Mouse (Mus musculus) ES-E14 (cell line): ENCODE measurements around the gene Plekhg5. TPM values are rescaled to one million over a fixed set of nuclear protein-coding genes. Genes with fewer than 3 reads are reported as not detected.

ENCODE experiments used
- DNase-seq: peaks from one replicate; pipeline ENCODE4 v3.0.0-alpha.2; 2013; ENCODE audit warnings: low read depth, low spot score
- H3K27ac ChIP-seq: 2 replicates; pipeline ENCODE4 v1.5.1; 2012; ENCODE audit warnings: low read depth, mild to moderate bottlenecking, low read length, moderate library complexity, mixed read lengths; ENCODE audit not compliant: poor library complexity, insufficient read depth, severe bottlenecking
- H3K36me3 ChIP-seq: 2 replicates; pipeline ENCODE4 v1.6.1; 2012; ENCODE audit warnings: mild to moderate bottlenecking, low read length, moderate library complexity, mixed read lengths; ENCODE audit not compliant: control insufficient read depth, poor library complexity, insufficient read depth, severe bottlenecking
- H3K4me1 ChIP-seq, 2 experiments: fragments of 150-350 bp in 1 of 2; sonication (generic) in 1 of 2; 2 replicates each; pipeline ENCODE4 v1.6.1; 2012; ENCODE audit warnings: low read length in 2 of 2, mild to moderate bottlenecking in 1 of 2, mixed read lengths in 1 of 2; ENCODE audit not compliant: control insufficient read depth in 2 of 2, insufficient read depth in 2 of 2, poor library complexity in 1 of 2
- H3K4me3 ChIP-seq, 2 experiments: fragments of 150-350 bp in 1 of 2; sonication (generic) in 1 of 2; 2 replicates each; pipeline ENCODE4 v1.5.1; 2012; ENCODE audit warnings: low read length in 2 of 2, low read depth in 1 of 2, mild to moderate bottlenecking in 1 of 2, mixed read lengths in 1 of 2; ENCODE audit not compliant: insufficient read depth in 1 of 2, poor library complexity in 1 of 2, severe bottlenecking in 1 of 2
- H3K9ac ChIP-seq: 2 replicates; pipeline ENCODE4 v1.6.1; 2012; ENCODE audit warnings: low read depth, mild to moderate bottlenecking, low read length, mixed read lengths; ENCODE audit not compliant: poor library complexity, insufficient read depth, severe bottlenecking
- H3K9me3 ChIP-seq: fragments of 150-350 bp; sonication (generic); 2 replicates; pipeline ENCODE4 v1.6.1; 2012; ENCODE audit warnings: low read depth, mild to moderate bottlenecking, low read length; ENCODE audit not compliant: control insufficient read depth, insufficient read depth
- CHD2 ChIP-seq: IDR thresholded peaks from 2 replicates; pipeline ENCODE4 v1.6.1; 2014; ENCODE audit warnings: mild to moderate bottlenecking, low read depth, low read length, inconsistent platforms
- HCFC1 ChIP-seq: IDR thresholded peaks from 2 replicates; pipeline ENCODE4 v1.6.1; 2012; ENCODE audit warnings: low read length, inconsistent platforms, borderline replicate concordance; ENCODE audit not compliant: insufficient read depth
- MAFK ChIP-seq: IDR thresholded peaks from 2 replicates; pipeline ENCODE4 v1.6.1; 2014; ENCODE audit warnings: mild to moderate bottlenecking, low read depth, low read length, inconsistent platforms; ENCODE audit not compliant: insufficient read depth
- ZC3H11A ChIP-seq: IDR thresholded peaks from 2 replicates; pipeline ENCODE4 v1.6.1; 2012; ENCODE audit warnings: low read depth, mild to moderate bottlenecking, inconsistent platforms, low read length, borderline replicate concordance
- ZNF384 ChIP-seq: IDR thresholded peaks from 2 replicates; pipeline ENCODE4 v1.6.1; 2012; ENCODE audit warnings: low read depth, low read length, inconsistent platforms
- in situ Hi-C, 2 experiments: fragments of 600-800 bp; cut with MboI; formaldehyde crosslinking; loops; one replicate each; pipeline ENCODE4 v1.15.1; 2025; ENCODE audit warnings: low sequenced_read_pairs in 2 of 2, inconsistent platforms in 1 of 2; ENCODE audit not compliant: unreplicated experiment in 2 of 2
- total RNA-seq: library from RNA; depleted of rRNA; stranded (reverse); fragments of 300-350 nt; gene quantifications from 2 replicates; pipeline ENCODE4 v1.2.3, GENCODE M21; 2012

Gene Plekhg5
- total RNA-seq, 1 experiment: 37.3 TPM

- Histone ChIP-seq H3K9me3 (no peaks in the 10 kb centered on the region), H3K4me3 (no peak overlapping the region), H3K27ac (no peak overlapping the region), H3K4me1 (peaks cover 0 to 21% of the 10 kb centered on the region in 2 experiments; a peak in 1 of 4 replicates), H3K36me3 (no peaks in the 10 kb centered on the region), H3K9ac (no peak overlapping the region)
- no peak for DNase-seq
- TF ChIP-seq HCFC1 (no peak), ZC3H11A (no peak), ZNF384 (no peak)
- in situ Hi-C loops: no loop called here
Measured at GRCm38 (mm10) chr4:152136876-152137250, 64.6 kb downstream of the Plekhg5 start.

- H3K27ac ChIP-seq: no peak overlapping the region
- peak overlapping the region; percentile 76 to 95 for H3K4me3 ChIP-seq
- no peaks in the 10 kb centered on the region for H3K36me3 ChIP-seq
- H3K4me1 ChIP-seq: peaks cover 0 to 17% of the 10 kb centered on the region in 2 experiments; a peak in 1 of 4 replicates
- TF ChIP-seq HCFC1 (no peak), ZC3H11A (0 out of 2 replicates have a peak, but pooled peaks have one; percentile 10)
- H3K9me3 ChIP-seq: no peaks in the 10 kb centered on the region
- peak; percentile 77 for DNase-seq
- no peak overlapping the region for H3K9ac ChIP-seq
- in situ Hi-C loops: no loop called here
Measured at GRCm38 (mm10) chr4:152138497-152139260, 66.4 kb downstream of the Plekhg5 start.

GRCm38 (mm10) chr4:152140441-152140840 lies 68.1 kb downstream of the Plekhg5 start:
- DNase-seq: no peak
- H3K36me3 ChIP-seq: no peaks in the 10 kb centered on the region
- H3K4me1 ChIP-seq: peaks cover 0 to 10% of the 10 kb centered on the region in 2 experiments; a peak in 1 of 4 replicates
- TF ChIP-seq ZC3H11A (no peak; the same call in 1 of the 2 replicates), MAFK (no peak), CHD2 (no peak), HCFC1 (no peak), ZNF384 (no peak)
- H3K9me3 ChIP-seq: no peaks in the 10 kb centered on the region
- H3K27ac ChIP-seq: no peak overlapping the region
- no peak overlapping the region for H3K4me3 ChIP-seq
- in situ Hi-C loops: no loop called here
- no peak overlapping the region for H3K9ac ChIP-seq

- Histone ChIP-seq H3K4me1 (peaks cover 0 to 4% of the 10 kb centered on the region in 2 experiments; a peak in 1 of 4 replicates), H3K36me3 (no peaks in the 10 kb centered on the region), H3K9ac (no peak overlapping the region), H3K27ac (no peak overlapping the region), H3K9me3 (no peaks in the 10 kb centered on the region), H3K4me3 (no peak overlapping the region)
- TF ChIP-seq MAFK (no peak), ZC3H11A (no peak), CHD2 (no peak), ZNF384 (no peak), HCFC1 (no peak)
- DNase-seq: no peak
- in situ Hi-C loops: no loop called here
Measured at GRCm38 (mm10) chr4:152141521-152142135, 69.3 kb downstream of the Plekhg5 start.

GRCm38 (mm10) chr4:152143632-152144031 lies 71.3 kb downstream of the Plekhg5 start:
- Histone ChIP-seq H3K4me1 (peaks cover 0 to 3% of the 10 kb centered on the region in 2 experiments; a peak in 1 of 4 replicates), H3K9me3 (no peaks in the 10 kb centered on the region), H3K4me3 (no peak overlapping the region), H3K36me3 (no peaks in the 10 kb centered on the region), H3K27ac (no peak overlapping the region), H3K9ac (no peak overlapping the region)
- no peak for TF ChIP-seq ZNF384
- no peak for DNase-seq
- in situ Hi-C loops: no loop called here
